Mouse (Mus musculus): ENCODE data around the gene Ptgs2.

DNA sequence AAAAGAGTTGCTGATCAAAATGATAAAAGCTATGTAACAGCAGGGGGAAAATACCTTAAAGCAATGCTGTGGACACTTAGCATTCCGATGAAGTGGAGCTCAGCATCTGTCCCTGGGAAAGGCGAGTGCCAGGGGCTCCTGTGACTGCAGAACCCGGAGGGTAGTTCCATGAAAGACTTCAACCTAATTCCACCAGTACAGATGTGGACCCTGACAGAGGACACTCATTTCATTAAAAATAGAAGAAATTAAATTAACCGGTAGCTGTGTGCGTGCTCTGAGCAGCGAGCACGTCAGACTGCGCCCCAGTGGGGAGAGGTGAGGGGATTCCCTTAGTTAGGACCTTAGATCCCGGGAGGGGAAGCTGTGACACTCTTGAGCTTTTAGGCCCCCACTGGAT, 457 bp upstream of the Ptgs2 start:
- TF ChIP-seq CTCF (IDR thresholded peaks at IDR 0.05; ENCODE audit: low read depth, low read length) (no peak), TAL1 (conservative IDR thresholded peaks at IDR 0.05; ENCODE audit: low read depth, low read length) (no peak), GATA1 (IDR thresholded peaks at IDR 0.05; ENCODE audit: borderline replicate concordance, low read length) (no peak), POLR2AphosphoS5 (IDR thresholded peaks at IDR 0.05; ENCODE audit: insufficient replicate concordance, low read depth, low read length) (no peak)

All from G1E (cell line).